Mouse (Mus musculus) cerebellum, adult 2 months (tissue): ENCODE data around the gene Tcf7l2.

Source experiments
- CTCF ChIP-seq: fragments of 200-500 bp; IDR thresholded peaks from 2 replicates; pipeline ENCODE4 v1.5.1; 2011; ENCODE audit warnings: low read depth, mild to moderate bottlenecking, control low read depth, low read length, moderate library complexity, borderline replicate concordance; ENCODE audit not compliant: insufficient read depth
- POLR2A ChIP-seq: fragments of 200-500 bp; IDR thresholded peaks from 2 replicates; pipeline ENCODE4 v1.6.1; 2011; ENCODE audit warnings: low read length, control low read depth, borderline replicate concordance; ENCODE audit not compliant: insufficient read depth

- TF ChIP-seq POLR2A, result no peak
- TF ChIP-seq CTCF, result no peak
Observed at GRCm38 (mm10) chr19:55923789-55924426, 182.3 kb downstream of the Tcf7l2 start.
